Comparison of ENCODE assay signal across 20 mouse cellular contexts in the genomic region with DNA sequence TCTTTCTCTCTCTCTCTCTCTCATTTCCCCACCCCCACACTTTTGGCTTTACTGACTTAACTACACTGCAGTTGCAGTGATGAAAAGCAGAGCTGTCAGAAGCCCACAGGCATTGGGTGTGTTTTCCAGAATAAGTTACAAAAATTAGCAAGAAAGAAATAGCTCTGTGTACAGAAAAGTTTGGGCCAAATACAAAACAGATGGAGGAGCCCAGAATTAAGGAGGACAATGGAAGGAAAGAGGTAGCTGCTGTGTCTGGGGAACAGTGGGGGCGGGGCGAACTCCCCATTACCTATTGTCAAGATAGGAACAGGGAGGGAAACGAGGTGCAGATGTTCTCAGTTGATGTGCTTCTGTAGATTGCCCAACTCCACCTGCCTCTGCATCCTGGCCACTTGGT.
DNase-seq lines count a peak whose midpoint lies in the region; ATAC-seq and TF ChIP-seq lines count a peak whose summit lies in the region.
"Had no signal": no experiment of that assay in that cellular context is flagged by ENCODE, and none has a peak within 500 bp of the region (broad histone marks: within the 10 kb centered on the region; RNA-seq: fewer than 3 reads in every experiment).

No protein-coding gene starts in this region.

- no peaks in the 10 kb centered on the region for H3K27me3 ChIP-seq in embryonic facial prominence, embryonic 11.5 days (ENCODE audit: control insufficient read depth, insufficient read depth, low read length)
- no peaks in the 10 kb centered on the region for H3K27me3 ChIP-seq in thymus, adult 2 months (ENCODE audit: control insufficient read depth, insufficient read depth, low read length)
- H3K27me3 ChIP-seq: heart, embryonic 13.5 days; hindbrain, embryonic 12.5 days had no signal

- TF ChIP-seq CTCF in thymus, adult 2 months (IDR thresholded peaks at IDR 0.05; ENCODE audit: borderline replicate concordance, control insufficient read depth, extremely low read depth, insufficient read depth, low read length, poor library complexity), result no peak

- no peak for TF ChIP-seq POLR2A in thymus, adult 2 months (IDR thresholded peaks at IDR 0.05; ENCODE audit: control insufficient read depth, extremely low read depth, insufficient read depth, low read length, poor library complexity)

- H3K4me1 ChIP-seq in embryonic facial prominence, embryonic 11.5 days (ENCODE audit: control insufficient read depth, insufficient read depth, low read length), result no peaks in the 10 kb centered on the region
- no peaks in the 10 kb centered on the region for H3K4me1 ChIP-seq in thymus, adult 2 months (replicated peaks; ENCODE audit: control insufficient read depth, insufficient read depth, low read length)
- H3K4me1 ChIP-seq: heart, embryonic 13.5 days; hindbrain, embryonic 12.5 days had no signal

- H3K4me2 ChIP-seq in embryonic facial prominence, embryonic 11.5 days (ENCODE audit: low read depth, low read length), result no peak overlapping the region
- H3K4me2 ChIP-seq: heart, embryonic 13.5 days; hindbrain, embryonic 12.5 days had no signal

- no peak overlapping the region for H3K9ac ChIP-seq in embryonic facial prominence, embryonic 11.5 days (replicated peaks; ENCODE audit: low read length)
- H3K9ac ChIP-seq: heart, embryonic 13.5 days; hindbrain, embryonic 12.5 days had no signal

- 65% methylated on average over 3 of the region's 3 CpGs for WGBS in embryonic facial prominence, embryonic 11.5 days
- WGBS in thymus, adult 2 months, result 75% methylated on average over 3 of the region's 3 CpGs

- H3K9me3 ChIP-seq in embryonic facial prominence, embryonic 11.5 days (replicated peaks; ENCODE audit: control insufficient read depth, low read length), result no peaks in the 10 kb centered on the region
- H3K9me3 ChIP-seq: heart, embryonic 13.5 days; hindbrain, embryonic 12.5 days had no signal

- H3K4me3 ChIP-seq in embryonic facial prominence, embryonic 11.5 days (ENCODE audit: low read depth, low read length), result no peak overlapping the region
- H3K4me3 ChIP-seq in thymus, adult 2 months (ENCODE audit: control insufficient read depth, insufficient read depth, low read length), result no peak overlapping the region
- H3K4me3 ChIP-seq: heart, embryonic 13.5 days; hindbrain, embryonic 12.5 days had no signal

- no peaks in the 10 kb centered on the region for H3K36me3 ChIP-seq in embryonic facial prominence, embryonic 11.5 days (replicated peaks; ENCODE audit: control insufficient read depth, insufficient read depth, low read depth, low read length)
- H3K36me3 ChIP-seq in thymus, adult 2 months (ENCODE audit: control insufficient read depth, insufficient read depth, low read length), result no peaks in the 10 kb centered on the region
- H3K36me3 ChIP-seq: heart, embryonic 13.5 days; hindbrain, embryonic 12.5 days had no signal

- ATAC-seq in embryonic facial prominence, embryonic 11.5 days (replicated peaks; ENCODE audit: insufficient number of reproducible peaks, low FRiP score, low TSS enrichment, low read depth), result 0 out of 2 replicates have a peak, but pooled peaks have one; percentile 52
- ATAC-seq: forebrain, embryonic 16.5 days; hindbrain, embryonic 16.5 days; inflammation-experienced regulatory T-cells, adult 6 months; intestine, postnatal 0 days had no signal

- no peak overlapping the region for H3K27ac ChIP-seq in embryonic facial prominence, embryonic 11.5 days (replicated peaks; ENCODE audit: low read depth, low read length)
- no peak overlapping the region for H3K27ac ChIP-seq in thymus, adult 2 months (ENCODE audit: control insufficient read depth, insufficient read depth, low read length)
- H3K27ac ChIP-seq: heart, embryonic 13.5 days; hindbrain, embryonic 12.5 days had no signal

- peak; percentile 50 for DNase-seq in MN1 (ENCODE audit: low spot score)
- DNase-seq in brain, adult 2 months (ENCODE audit: low read depth, low spot score), result peak; percentile 24
- peak; percentile 65 for DNase-seq in embryonic facial prominence, embryonic 11.5 days (ENCODE audit: low spot score)
- DNase-seq in forelimb bud, embryonic 11.5 days (ENCODE audit: low read depth, low spot score), result peak; percentile 49
- no peak for DNase-seq in thymus, adult 2 months
- no peak for DNase-seq in right cerebral cortex, postnatal 25 days
- DNase-seq in ovary, postnatal 10 days (ENCODE audit: low spot score), result no peak
- DNase-seq: adrenal gland, adult 8-10 months; adrenal gland, postnatal 36 days; cerebellum, adult 11 months; cerebellum, adult 8-10 months; gastrocnemius, postnatal 36 days; heart, adult 11 months; heart, postnatal 4 days had no signal

Comparison
In these comparisons a context has a peak if more than half of its experiments do, and no peak if none do; other contexts are left out.
1. DNase-seq: peak in MN1 (single experiment), brain, adult 2 months (single experiment), embryonic facial prominence, embryonic 11.5 days (single experiment) and forelimb bud, embryonic 11.5 days (single experiment); none in thymus, adult 2 months (single experiment), right cerebral cortex, postnatal 25 days (single experiment) and ovary, postnatal 10 days (single experiment).